Mouse (Mus musculus) ovary, postnatal 14 days (tissue): ENCODE data around the gene Cish.

Experiments
- DNase-seq: peaks from one replicate; pipeline ENCODE4 v3.0.0; 2022; ENCODE audit warnings: low spot score

Cish gene

GRCm38 (mm10) chr9:107296016-107296040 lies at the start of gene Cish:
Gene Cish (plus strand): TSS chr9:107296026.
- DNase-seq = no peak

GRCm38 (mm10) chr9:107246170-107246569 lies 49.7 kb upstream of the Cish start:
- no peak for DNase-seq

GRCm38 (mm10) chr9:107249154-107249553 lies 46.7 kb upstream of the Cish start:
- DNase-seq = no peak

GRCm38 (mm10) chr9:107250416-107251337 lies 45.1 kb upstream of the Cish start:
- no peak for DNase-seq

- DNase-seq = no peak
These were observed 43.7 kb upstream of the Cish start for GRCm38 (mm10) chr9:107252164-107252563.

- no peak for DNase-seq
These were observed 41.4 kb upstream of the Cish start for GRCm38 (mm10) chr9:107254476-107254875.

- no peak for DNase-seq
These were observed 40.9 kb upstream of the Cish start for GRCm38 (mm10) chr9:107254925-107255324.

- no peak for DNase-seq
These were observed 40.2 kb upstream of the Cish start for GRCm38 (mm10) chr9:107255596-107255995.

- DNase-seq = no peak
These were observed 36.3 kb upstream of the Cish start for GRCm38 (mm10) chr9:107259571-107259970.

GRCm38 (mm10) chr9:107260429-107260828 lies 35.4 kb upstream of the Cish start:
- DNase-seq = no peak

- no peak for DNase-seq
These were observed 35.0 kb upstream of the Cish start for GRCm38 (mm10) chr9:107260836-107261235.

GRCm38 (mm10) chr9:107261792-107262191 lies 34.0 kb upstream of the Cish start:
- DNase-seq = no peak

GRCm38 (mm10) chr9:107262375-107262774 lies 33.5 kb upstream of the Cish start:
- no peak for DNase-seq

- DNase-seq = no peak
These were observed 31.9 kb upstream of the Cish start for GRCm38 (mm10) chr9:107263912-107264311.

- no peak for DNase-seq
These were observed 31.1 kb upstream of the Cish start for GRCm38 (mm10) chr9:107264731-107265130.

- DNase-seq = no peak
These were observed 28.8 kb upstream of the Cish start for GRCm38 (mm10) chr9:107267028-107267427.

GRCm38 (mm10) chr9:107267721-107268402 lies 28.0 kb upstream of the Cish start:
- no peak for DNase-seq

GRCm38 (mm10) chr9:107269772-107270171 lies 26.1 kb upstream of the Cish start:
- DNase-seq = no peak

GRCm38 (mm10) chr9:107271177-107271938 lies 24.5 kb upstream of the Cish start:
- no peak for DNase-seq

GRCm38 (mm10) chr9:107272284-107272683 lies 23.5 kb upstream of the Cish start:
- DNase-seq = no peak

- no peak for DNase-seq
These were observed 22.6 kb upstream of the Cish start for GRCm38 (mm10) chr9:107273184-107273583.

GRCm38 (mm10) chr9:107274751-107275150 lies 21.1 kb upstream of the Cish start:
- no peak for DNase-seq

GRCm38 (mm10) chr9:107275710-107276109 lies 20.1 kb upstream of the Cish start:
- DNase-seq = no peak
